Mouse (Mus musculus) embryonic fibroblast, embryonic 13.5 days (primary cell): ENCODE data around the gene Neb.

Experiments used
- CTCF ChIP-seq: IDR thresholded peaks from 2 replicates; pipeline ENCODE4 v1.5.1; 2011; ENCODE audit warnings: mild to moderate bottlenecking, control low read depth, low read length, moderate library complexity, borderline replicate concordance; ENCODE audit not compliant: insufficient read depth
- POLR2A ChIP-seq: IDR thresholded peaks from 2 replicates; pipeline ENCODE4 v1.6.1; 2011; ENCODE audit warnings: low read depth, mild to moderate bottlenecking, control low read depth, low read length, moderate library complexity

GRCm38 (mm10) chr2:52314922-52315730 is 63.1 kb downstream of the Neb start:
- TF ChIP-seq POLR2A, result no peak
- TF ChIP-seq CTCF, result no peak
